Mouse (Mus musculus) mouse embryonic stem cell (cell line): ENCODE measurements around the gene Zbtb16.

ENCODE experiments used
- in situ Hi-C, 2 experiments: fragments of 300-500 bp; cut with MboI; formaldehyde crosslinking; loops; 1 replicate in 1 of 2; 3 replicates in 1 of 2; pipeline ENCODE4 v1.14.3; 2019 to 2020; ENCODE audit warnings: low sequenced_read_pairs in 2 of 2, low pct_unique_long_range_greater_than_20kb in 1 of 2, mixed read lengths in 1 of 2; ENCODE audit not compliant: unreplicated experiment in 1 of 2

The Zbtb16 gene

GRCm38 (mm10) chr9:48813960-48814880 is 21.8 kb downstream of the Zbtb16 start:
- in situ Hi-C loops = no loop called here

GRCm38 (mm10) chr9:48812352-48812751 is 23.7 kb downstream of the Zbtb16 start:
- in situ Hi-C loops = no loop called here

- in situ Hi-C loops = no loop called here
Measured at GRCm38 (mm10) chr9:48806591-48806990, 29.4 kb downstream of the Zbtb16 start.

GRCm38 (mm10) chr9:48805850-48806249 is 30.2 kb downstream of the Zbtb16 start:
- in situ Hi-C loops = no loop called here

- in situ Hi-C loops = no loop called here
Measured at GRCm38 (mm10) chr9:48804509-48804908, 31.5 kb downstream of the Zbtb16 start.

- in situ Hi-C loops = no loop called here
Measured at GRCm38 (mm10) chr9:48803460-48804240, 32.4 kb downstream of the Zbtb16 start.

- in situ Hi-C loops = no loop called here
Measured at GRCm38 (mm10) chr9:48802374-48802773, 33.6 kb downstream of the Zbtb16 start.

GRCm38 (mm10) chr9:48801322-48801721 is 34.7 kb downstream of the Zbtb16 start:
- in situ Hi-C loops = no loop called here

GRCm38 (mm10) chr9:48800627-48801026 is 35.4 kb downstream of the Zbtb16 start:
- in situ Hi-C loops = no loop called here

GRCm38 (mm10) chr9:48798044-48798443 is 38.0 kb downstream of the Zbtb16 start:
- in situ Hi-C loops = no loop called here

- in situ Hi-C loops = no loop called here
Measured at GRCm38 (mm10) chr9:48796267-48796822, 39.7 kb downstream of the Zbtb16 start.

- in situ Hi-C loops = no loop called here
Measured at GRCm38 (mm10) chr9:48795740-48796139, 40.3 kb downstream of the Zbtb16 start.

- in situ Hi-C loops = no loop called here
Measured at GRCm38 (mm10) chr9:48795095-48795494, 40.9 kb downstream of the Zbtb16 start.

- in situ Hi-C loops = no loop called here
Measured at GRCm38 (mm10) chr9:48794463-48794862, 41.6 kb downstream of the Zbtb16 start.

GRCm38 (mm10) chr9:48793638-48794188 is 42.3 kb downstream of the Zbtb16 start:
- in situ Hi-C loops = no loop called here

GRCm38 (mm10) chr9:48790575-48790974 is 45.4 kb downstream of the Zbtb16 start:
- in situ Hi-C loops = no loop called here

- in situ Hi-C loops = no loop called here
Measured at GRCm38 (mm10) chr9:48787906-48788410, 48.1 kb downstream of the Zbtb16 start.

GRCm38 (mm10) chr9:48787321-48787720 is 48.7 kb downstream of the Zbtb16 start:
- in situ Hi-C loops = no loop called here

- in situ Hi-C loops = no loop called here
Measured at GRCm38 (mm10) chr9:48786814-48787213, 49.2 kb downstream of the Zbtb16 start.
